Mouse (Mus musculus) lung, embryonic 14.5 days (tissue): ENCODE measurements around the gene Lyzl6. TPM values are rescaled to one million over a fixed set of nuclear protein-coding genes. Genes with fewer than 3 reads are reported as not detected.

ENCODE experiments used
- ATAC-seq: fragments of 200-750 bp; cut with Nextera tagmentation; 2 replicates; pipeline ENCODE4 v1.8.0; 2017; ENCODE audit warnings: mild to moderate bottlenecking, moderate TSS enrichment, moderate library complexity; ENCODE audit not compliant: insufficient read depth
- DNase-seq: peaks from one replicate; pipeline ENCODE4 v3.0.0-alpha.2; 2015
- H3K27ac ChIP-seq: fragments of 300-500 bp; sonication (generic); 2 replicates; pipeline ENCODE4 v1.5.1; 2014; ENCODE audit warnings: low read depth, mild to moderate bottlenecking, moderate library complexity
- H3K27me3 ChIP-seq: fragments of 300-500 bp; sonication (generic); 2 replicates; pipeline ENCODE4 v1.6.1; 2014; ENCODE audit warnings: low read length, control low read depth; ENCODE audit not compliant: insufficient read depth
- H3K36me3 ChIP-seq: fragments of 300-500 bp; sonication (generic); 2 replicates; pipeline ENCODE4 v1.6.1; 2014; ENCODE audit warnings: control low read depth; ENCODE audit not compliant: insufficient read depth
- H3K4me1 ChIP-seq: fragments of 300-500 bp; sonication (generic); 2 replicates; pipeline ENCODE4 v1.6.1; 2014; ENCODE audit warnings: antibody characterized with exemption, control low read depth; ENCODE audit not compliant: insufficient read depth
- H3K4me2 ChIP-seq: fragments of 300-500 bp; sonication (generic); 2 replicates; pipeline ENCODE4 v1.6.1; 2014; ENCODE audit warnings: mild to moderate bottlenecking
- H3K4me3 ChIP-seq: fragments of 300-500 bp; sonication (generic); 2 replicates; pipeline ENCODE4 v1.5.1; 2014; ENCODE audit warnings: low read depth, low read length
- H3K9ac ChIP-seq: fragments of 300-500 bp; sonication (generic); 2 replicates; pipeline ENCODE4 v1.6.1; 2014
- H3K9me3 ChIP-seq: fragments of 300-500 bp; sonication (generic); 2 replicates; pipeline ENCODE4 v1.6.1; 2016; ENCODE audit warnings: low read depth, low read length, control low read depth
- CTCF ChIP-seq: IDR thresholded peaks from 2 replicates; pipeline ENCODE4 v1.5.1; 2016; ENCODE audit warnings: antibody characterized with exemption, low read depth
- WGBS: fragments of 180-500 bp; shearing (Covaris S2); extraction: QIAGEN DNeasy Blood & Tissue Kit; methylation state at CpG from one replicate; pipeline ENCODE4 v1.1.7; 2014; 5-methylcytosine and 5-hydroxymethylcytosine counted together
- polyA plus RNA-seq: library from polyadenylated mRNA; unstranded; fragments of >200 nt; fragmentation: Nextera tagmentation; extraction: Ambion mirVana; gene quantifications from 2 replicates; pipeline ENCODE4 v1.2.1, GENCODE M21; 2014

Lyzl6 gene
- polyA plus RNA-seq, 1 experiment from 2014 or later = not detected

DNA sequence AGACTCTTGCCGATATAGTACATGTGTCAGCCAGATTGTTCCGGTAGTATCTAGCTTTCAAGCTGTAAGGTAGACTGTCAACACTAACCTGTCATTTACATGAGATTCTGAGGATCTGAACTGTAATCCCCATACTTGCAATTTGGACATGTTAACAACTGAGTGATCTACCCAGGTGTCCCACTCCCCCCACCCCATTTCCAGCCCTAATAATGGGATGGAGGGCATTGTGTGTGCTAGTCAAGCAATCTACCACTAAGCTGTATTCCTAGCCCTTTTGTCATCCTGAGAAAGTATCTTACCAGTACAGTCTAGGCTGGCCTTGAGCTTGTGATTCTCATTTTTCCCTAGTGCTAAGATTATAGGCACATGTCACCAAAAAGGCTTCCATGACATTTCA, 27.9 kb downstream of the Lyzl6 start:
- DNase-seq = no peak

DNA sequence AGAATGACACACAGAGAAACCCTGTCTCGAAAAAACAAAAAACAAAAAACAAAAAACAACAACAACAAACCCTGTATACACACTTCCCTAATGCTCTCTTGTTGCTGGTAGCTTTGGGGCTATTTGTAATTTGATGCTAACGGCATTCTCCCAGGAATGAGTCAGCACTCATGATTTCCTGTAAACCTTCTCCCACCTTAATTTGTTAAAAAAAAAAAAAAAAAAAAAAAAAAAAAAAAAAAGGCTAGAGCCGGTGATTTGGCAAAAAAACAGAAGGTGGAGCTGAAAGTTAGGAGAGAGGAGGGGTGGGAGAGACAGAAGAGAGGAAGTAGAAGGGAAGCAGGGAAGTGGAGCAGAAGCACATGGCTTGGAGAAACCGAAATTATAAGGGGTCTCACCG, 32.1 kb downstream of the Lyzl6 start:
- H3K9ac ChIP-seq = no peak overlapping the region
- no peak overlapping the region for H3K4me3 ChIP-seq
- WGBS = 55% methylated on average over 5 of the region's 5 CpGs
- no peak overlapping the region for H3K4me2 ChIP-seq
- no peaks in the 10 kb centered on the region for H3K36me3 ChIP-seq
- no peaks in the 10 kb centered on the region for H3K4me1 ChIP-seq
- no peak overlapping the region for H3K27ac ChIP-seq
- no peaks in the 10 kb centered on the region for H3K27me3 ChIP-seq
- DNase-seq (no peak), ATAC-seq (no peak)
- TF ChIP-seq CTCF = no peak
- no peaks in the 10 kb centered on the region for H3K9me3 ChIP-seq

More for the DNA sequence above, 27.9 kb downstream of the Lyzl6 start:
- 80% methylated on average over 2 of the region's 2 CpGs for WGBS
- H3K27ac ChIP-seq = no peak overlapping the region
- no peaks in the 10 kb centered on the region for H3K27me3 ChIP-seq
- no peak overlapping the region for H3K4me3 ChIP-seq
- no peaks in the 10 kb centered on the region for H3K4me1 ChIP-seq
- TF ChIP-seq CTCF = no peak
- no peaks in the 10 kb centered on the region for H3K9me3 ChIP-seq
- H3K9ac ChIP-seq = no peak overlapping the region
- no peak for ATAC-seq
- H3K36me3 ChIP-seq = no peaks in the 10 kb centered on the region
- H3K4me2 ChIP-seq = no peak overlapping the region

Other genes with a start within 250 kb of the Lyzl6 start
- 9.3 and 9.4 TPM in 2 replicates for gene Plekhm1, start 226.2 kb downstream of the Lyzl6 start, polyA plus RNA-seq
- not detected in 2 replicates for gene Lrrc37a, start 134.3 kb downstream of the Lyzl6 start, polyA plus RNA-seq
- gene Gm884, start 17.8 kb downstream of the Lyzl6 start, polyA plus RNA-seq = not detected in 2 replicates
- gene Rprml, start 10.7 kb upstream of the Lyzl6 start, polyA plus RNA-seq = not detected in 2 replicates
- 85.0 and 86.4 TPM in 2 replicates for gene Gosr2, start 59.0 kb upstream of the Lyzl6 start, polyA plus RNA-seq
- gene Wnt9b, start 110.9 kb upstream of the Lyzl6 start, polyA plus RNA-seq = not detected in 2 replicates
- gene Wnt3, start 135.3 kb upstream of the Lyzl6 start, polyA plus RNA-seq = 0.18 TPM in 2 replicates